Mouse (Mus musculus) hematopoietic stem cell, adult 5-6 weeks (primary cell): ENCODE data around the gene Tmem183a. TPM values are rescaled to one million over a fixed set of nuclear protein-coding genes. Genes with fewer than 3 reads are reported as not detected.

Source experiments
- ATAC-seq, 2 experiments: fragments of 125-278 bp in 1 of 2; replicated peaks in 1 of 2; 2 replicates each; pipeline ENCODE4 v1.8.0; 2016 to 2017; ENCODE audit warnings: inconsistent platforms in 2 of 2, mild to moderate bottlenecking in 2 of 2, moderate number of reproducible peaks in 2 of 2, low read depth in 1 of 2, moderate TSS enrichment in 1 of 2; ENCODE audit not compliant: low FRiP score in 2 of 2, poor library complexity in 2 of 2, severe bottlenecking in 2 of 2, insufficient read depth in 1 of 2, low TSS enrichment in 1 of 2
- total RNA-seq: library from RNA; stranded (forward); fragments of 172-1452, 232-1000 nt; gene quantifications from 2 replicates; pipeline ENCODE4 v1.2.3, GENCODE M21; 2017

The Tmem183a gene
- total RNA-seq, 1 experiment from 2014 or later: 84.2 TPM

DNA sequence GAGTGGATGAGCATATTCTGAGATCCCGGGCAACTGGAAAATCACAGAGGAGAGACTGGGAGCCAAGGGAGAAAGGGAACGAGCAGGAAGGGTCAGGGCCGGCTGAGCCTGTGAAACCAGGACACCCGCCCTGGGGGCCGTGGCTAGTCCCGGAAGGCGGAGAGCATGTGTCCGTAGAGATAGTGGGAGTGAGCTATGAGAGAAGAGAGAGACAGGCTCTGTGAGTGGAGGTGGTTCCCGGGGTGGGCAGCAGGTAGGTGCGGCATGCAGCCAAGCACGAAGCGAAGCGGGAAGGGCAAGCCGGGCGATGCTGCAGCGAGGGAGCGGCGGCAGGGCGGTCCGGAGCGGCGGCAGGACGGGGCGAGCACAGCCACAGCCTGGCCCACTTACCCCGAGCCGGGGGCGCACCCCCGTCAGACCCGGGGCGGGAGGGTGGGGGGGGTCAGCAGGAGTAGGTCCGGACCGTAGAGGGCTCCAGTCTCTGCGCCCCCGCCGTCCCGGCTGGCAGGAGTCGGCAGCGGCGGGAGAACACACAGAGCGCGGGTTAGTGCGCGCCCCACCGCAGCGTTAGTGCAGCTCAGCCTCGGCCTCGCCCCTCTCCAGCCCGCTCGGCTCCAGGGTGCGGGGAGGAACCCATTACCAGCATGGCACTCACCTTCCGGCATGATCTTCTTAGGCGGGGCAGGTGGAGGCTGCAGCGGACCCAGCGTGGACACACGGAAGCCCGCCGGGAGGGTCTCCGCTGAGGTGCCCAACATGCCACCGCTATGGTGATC lies 63.0 kb downstream of the Tmem183a start:
- peak; percentile 17 to 36; a peak in 1 of 4 replicates for ATAC-seq

- ATAC-seq: no peak
Observed at GRCm38 (mm10) chr1:134297265-134297664, 64.5 kb downstream of the Tmem183a start.

Other genes with a start within 250 kb of the Tmem183a start
- 16.0 and 55.2 TPM in 2 replicates for gene Chil1, start 179.8 kb downstream of the Tmem183a start, total RNA-seq
- gene Mybph, start 168.5 kb downstream of the Tmem183a start, total RNA-seq: not detected in 2 replicates
- gene Adora1, start 126.5 kb downstream of the Tmem183a start, total RNA-seq: 0.13 and 0.15 TPM in 2 replicates
- not detected in 2 replicates for gene Myog, start 72.0 kb downstream of the Tmem183a start, total RNA-seq
- gene Ppfia4, start 29.1 kb downstream of the Tmem183a start, total RNA-seq: 0.50 and 0.88 TPM in 2 replicates
- not detected in 2 replicates for gene 4933406M09Rik, start 24.0 kb upstream of the Tmem183a start, total RNA-seq
- gene Cyb5r1, start 43.6 kb upstream of the Tmem183a start, total RNA-seq: 22.0 and 27.3 TPM in 2 replicates
- 49.1 and 55.6 TPM in 2 replicates for gene Adipor1, start 53.4 kb upstream of the Tmem183a start, total RNA-seq
- gene Klhl12, start 93.6 kb upstream of the Tmem183a start, total RNA-seq: 21.6 and 29.2 TPM in 2 replicates
- gene Rabif, start 132.7 kb upstream of the Tmem183a start, total RNA-seq: 20.3 and 22.4 TPM in 2 replicates
- 0.60 TPM in 1 of 2 replicates, not detected in the other for gene Mgat4e, start 187.7 kb upstream of the Tmem183a start, total RNA-seq
- 38.2 and 57.5 TPM in 2 replicates for gene Kdm5b, start 198.2 kb upstream of the Tmem183a start, total RNA-seq